Mouse (Mus musculus) heart, embryonic 10.5 days (tissue): Measurements from ENCODE around the gene Olfr1095. TPM values are rescaled to one million over a fixed set of nuclear protein-coding genes. Genes with fewer than 3 reads are reported as not detected.

ENCODE experiments used
- DNase-seq: peaks from one replicate; pipeline ENCODE4 v3.0.0-alpha.2; 2017; ENCODE audit warnings: low spot score
- H3K27ac ChIP-seq: fragments of 300-500 bp; sonication (generic); 2 replicates; pipeline ENCODE4 v1.5.1; 2016; ENCODE audit warnings: mild to moderate bottlenecking
- H3K27me3 ChIP-seq: fragments of 300-500 bp; sonication (generic); 2 replicates; pipeline ENCODE4 v1.6.1; 2016; ENCODE audit warnings: mild to moderate bottlenecking; ENCODE audit not compliant: poor library complexity, insufficient read depth, severe bottlenecking
- H3K36me3 ChIP-seq: fragments of 300-500 bp; sonication (generic); 2 replicates; pipeline ENCODE4 v1.6.1; 2016; ENCODE audit warnings: mild to moderate bottlenecking, moderate library complexity
- H3K4me1 ChIP-seq: fragments of 300-500 bp; sonication (generic); 2 replicates; pipeline ENCODE4 v1.6.1; 2016; ENCODE audit warnings: mild to moderate bottlenecking
- H3K4me3 ChIP-seq: fragments of 300-500 bp; sonication (generic); 2 replicates; pipeline ENCODE4 v1.5.1; 2016; ENCODE audit warnings: mild to moderate bottlenecking, moderate library complexity
- H3K9me3 ChIP-seq: fragments of 300-500 bp; sonication (generic); 2 replicates; pipeline ENCODE4 v1.6.1; 2016; ENCODE audit warnings: mild to moderate bottlenecking, moderate library complexity
- WGBS: fragments of 180-500 bp; shearing (Covaris S2); methylation state at CpG from one replicate; pipeline ENCODE4 v1.1.7; 2016; 5-methylcytosine and 5-hydroxymethylcytosine counted together
- polyA plus RNA-seq: library from polyadenylated mRNA; unstranded; fragments of >200 nt; fragmentation: Nextera tagmentation; extraction: Ambion mirVana; gene quantifications from 2 replicates; pipeline ENCODE4 v1.2.1, GENCODE M21; 2016

Olfr1095 gene
- not detected in 2 replicates for polyA plus RNA-seq

- Histone ChIP-seq H3K4me1 (no peaks in the 10 kb centered on the region), H3K27me3 (no peaks in the 10 kb centered on the region), H3K9me3 (no peaks in the 10 kb centered on the region), H3K4me3 (no peak within 1 kb of the TSS), H3K36me3 (no peaks in the 10 kb centered on the region), H3K27ac (no peak within 1 kb of the TSS)
- DNase-seq, result no peak
- WGBS, result 81% methylated on average over 3 of the region's 3 CpGs
Measured at GRCm38 (mm10) chr2:86851596-86851995, at the start of gene Olfr1095. Gene Olfr1095 (minus strand): TSS chr2:86851696.

GRCm38 (mm10) chr2:86892116-86892515, 40.6 kb upstream of the Olfr1095 start, which contains the start of gene Olfr1097:
Gene Olfr1097 (minus strand): TSS chr2:86892216.
- no peak for DNase-seq
- Histone ChIP-seq H3K36me3 (no peaks in the 10 kb centered on the region), H3K9me3 (no peaks in the 10 kb centered on the region), H3K27me3 (no peaks in the 10 kb centered on the region), H3K4me1 (no peaks in the 10 kb centered on the region), H3K4me3 (no peak within 1 kb of the TSS), H3K27ac (no peak within 1 kb of the TSS)
- WGBS, result 80% methylated on average over 1 of the region's 1 CpGs

DNA sequence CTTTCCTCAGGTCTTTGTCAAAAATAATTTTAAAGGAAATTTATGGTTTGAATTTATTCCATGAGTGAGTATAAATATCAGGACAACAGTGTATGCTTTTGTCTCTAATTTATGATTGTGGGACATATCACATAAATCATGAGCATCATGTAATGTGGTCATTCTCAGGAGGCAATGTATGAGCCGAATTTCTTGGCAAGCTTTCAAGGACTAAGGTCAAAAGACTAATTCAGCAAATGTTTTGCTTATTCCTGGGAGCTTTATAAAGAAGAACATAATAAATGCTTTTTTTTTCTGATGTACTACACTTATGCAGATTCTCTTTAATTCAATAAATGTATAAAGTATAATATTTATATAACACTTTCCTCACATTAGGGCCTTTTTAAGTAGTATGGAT, 23.2 kb upstream of the Olfr1095 start, which contains the start of gene Gm13723:
Gene Gm13723, minus strand, starts transcription at position 101 of the 400 bp plus-strand sequence.
- no peaks in the 10 kb centered on the region for H3K36me3 ChIP-seq
- WGBS, result 77% methylated on average over 1 of the region's 1 CpGs
- no peaks in the 10 kb centered on the region for H3K4me1 ChIP-seq

GRCm38 (mm10) chr2:86824363-86824762, 27.1 kb downstream of the Olfr1095 start, which contains the start of gene Olfr1094:
Gene Olfr1094 (plus strand): TSS chr2:86824663.
- no peak for DNase-seq
- no peaks in the 10 kb centered on the region for H3K9me3 ChIP-seq
- no peak within 1 kb of the TSS for H3K27ac ChIP-seq
- no peaks in the 10 kb centered on the region for H3K36me3 ChIP-seq
- H3K27me3 ChIP-seq, result no peaks in the 10 kb centered on the region
- H3K4me3 ChIP-seq, result no peak within 1 kb of the TSS
- no peaks in the 10 kb centered on the region for H3K4me1 ChIP-seq

More for the DNA sequence above, 23.2 kb upstream of the Olfr1095 start, which contains the start of gene Gm13723:
- Histone ChIP-seq H3K4me3 (no peak within 1 kb of the TSS), H3K27me3 (no peaks in the 10 kb centered on the region), H3K9me3 (no peaks in the 10 kb centered on the region), H3K27ac (no peak within 1 kb of the TSS)
- DNase-seq, result no peak

DNA sequence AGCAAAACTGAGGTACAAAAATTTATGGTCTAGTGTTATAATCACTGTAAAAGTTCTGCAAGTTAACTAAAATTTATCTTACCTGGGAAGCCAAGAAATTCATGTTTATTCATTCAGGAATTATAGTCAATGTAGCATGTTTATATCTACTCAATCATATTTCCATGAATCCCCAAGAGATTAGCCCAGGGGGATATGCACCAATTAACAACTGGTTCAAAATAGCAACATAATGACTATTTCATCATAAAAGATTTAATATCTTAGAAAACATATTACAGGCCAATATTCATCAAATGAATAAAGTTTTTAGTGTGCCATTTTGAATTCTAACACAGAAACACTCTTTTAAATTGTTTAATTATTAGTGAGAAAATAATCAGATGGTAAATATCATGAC, 41.6 kb downstream of the Olfr1095 start, which contains the start of gene Olfr141:
Gene Olfr141, minus strand, starts transcription at position 101 of the 400 bp plus-strand sequence.
- H3K4me1 ChIP-seq, result no peaks in the 10 kb centered on the region
- H3K27ac ChIP-seq, result no peak within 1 kb of the TSS
- no peaks in the 10 kb centered on the region for H3K9me3 ChIP-seq
- H3K4me3 ChIP-seq, result no peak within 1 kb of the TSS
- DNase-seq, result no peak
- H3K27me3 ChIP-seq, result no peaks in the 10 kb centered on the region
- H3K36me3 ChIP-seq, result no peaks in the 10 kb centered on the region

Other genes with a start within 250 kb of the Olfr1095 start
- gene Olfr1084, start 212.0 kb downstream of the Olfr1095 start, polyA plus RNA-seq, result not detected in 2 replicates
- gene Olfr1085, start 189.7 kb downstream of the Olfr1095 start, polyA plus RNA-seq, result not detected in 2 replicates
- not detected in 2 replicates for gene Olfr1086, start 171.6 kb downstream of the Olfr1095 start, polyA plus RNA-seq
- not detected in 2 replicates for gene Olfr1087, start 153.3 kb downstream of the Olfr1095 start, polyA plus RNA-seq
- gene Olfr1089, start 118.0 kb downstream of the Olfr1095 start, polyA plus RNA-seq, result not detected in 2 replicates
- not detected in 2 replicates for gene Olfr1090, start 92.7 kb downstream of the Olfr1095 start, polyA plus RNA-seq
- not detected in 2 replicates for gene Olfr1093, start 69.2 kb downstream of the Olfr1095 start, polyA plus RNA-seq
- gene Olfr141, start 41.7 kb downstream of the Olfr1095 start, polyA plus RNA-seq, result not detected in 2 replicates
- not detected in 2 replicates for gene Olfr1094, start 27.0 kb downstream of the Olfr1095 start, polyA plus RNA-seq
- not detected in 2 replicates for gene Gm13723, start 23.1 kb upstream of the Olfr1095 start, polyA plus RNA-seq
- gene Olfr1097, start 40.5 kb upstream of the Olfr1095 start, polyA plus RNA-seq, result not detected in 2 replicates
- not detected in 2 replicates for gene Olfr1098, start 72.8 kb upstream of the Olfr1095 start, polyA plus RNA-seq
- not detected in 2 replicates for gene Olfr1099, start 109.0 kb upstream of the Olfr1095 start, polyA plus RNA-seq
- gene Olfr1100, start 128.3 kb upstream of the Olfr1095 start, polyA plus RNA-seq, result not detected in 2 replicates
- not detected in 2 replicates for gene Olfr1101, start 139.5 kb upstream of the Olfr1095 start, polyA plus RNA-seq
- not detected in 2 replicates for gene Olfr1102, start 146.7 kb upstream of the Olfr1095 start, polyA plus RNA-seq
- not detected in 2 replicates for gene Olfr1104, start 175.4 kb upstream of the Olfr1095 start, polyA plus RNA-seq
- not detected in 2 replicates for gene Olfr1105, start 184.8 kb upstream of the Olfr1095 start, polyA plus RNA-seq
- gene Olfr1106, start 200.6 kb upstream of the Olfr1095 start, polyA plus RNA-seq, result not detected in 2 replicates
- gene Olfr1107, start 224.1 kb upstream of the Olfr1095 start, polyA plus RNA-seq, result not detected in 2 replicates
- not detected in 2 replicates for gene Olfr1109, start 244.3 kb upstream of the Olfr1095 start, polyA plus RNA-seq